Mouse (Mus musculus) forebrain, embryonic 13.5 days (tissue): Measurements from ENCODE around the gene Tln1. TPM values are rescaled to one million over a fixed set of nuclear protein-coding genes. Genes with fewer than 3 reads are reported as not detected.
"Not testable (repeated sequence)": the region's sequence is repeated elsewhere in the genome, so short reads cannot be mapped to it uniquely, and the experiment has no call there.

ENCODE experiments used
- ATAC-seq: fragments of 200-750 bp; cut with Nextera tagmentation; 2 replicates; pipeline ENCODE4 v1.8.0; 2017
- H3K27ac ChIP-seq: fragments of 300-500 bp; sonication (generic); 2 replicates; pipeline ENCODE4 v1.5.1; 2015; ENCODE audit warnings: inconsistent platforms, mild to moderate bottlenecking, moderate library complexity
- H3K27me3 ChIP-seq: fragments of 300-500 bp; sonication (generic); 2 replicates; pipeline ENCODE4 v1.6.1; 2015; ENCODE audit warnings: mild to moderate bottlenecking, inconsistent platforms
- H3K36me3 ChIP-seq: fragments of 300-500 bp; sonication (generic); 2 replicates; pipeline ENCODE4 v1.6.1; 2015; ENCODE audit warnings: mild to moderate bottlenecking, inconsistent platforms; ENCODE audit not compliant: poor library complexity, severe bottlenecking
- H3K4me1 ChIP-seq: fragments of 300-500 bp; sonication (generic); 2 replicates; pipeline ENCODE4 v1.6.1; 2015; ENCODE audit warnings: inconsistent platforms
- H3K4me2 ChIP-seq: fragments of 300-500 bp; sonication (generic); 2 replicates; pipeline ENCODE4 v1.6.1; 2015; ENCODE audit warnings: inconsistent platforms, mild to moderate bottlenecking, moderate library complexity
- H3K4me3 ChIP-seq: fragments of 300-500 bp; sonication (generic); 2 replicates; pipeline ENCODE4 v1.5.1; 2015; ENCODE audit warnings: mild to moderate bottlenecking, inconsistent platforms
- H3K9ac ChIP-seq: fragments of 300-500 bp; sonication (generic); 2 replicates; pipeline ENCODE4 v1.6.1; 2015; ENCODE audit warnings: mild to moderate bottlenecking, inconsistent platforms
- H3K9me3 ChIP-seq: fragments of 300-500 bp; sonication (generic); replicated peaks from 2 replicates; pipeline ENCODE4 v1.6.1; 2016; ENCODE audit warnings: inconsistent platforms
- WGBS: fragments of 180-500 bp; shearing (Covaris S2); methylation state at CpG from one replicate; pipeline ENCODE4 v1.1.7; 2015; 5-methylcytosine and 5-hydroxymethylcytosine counted together
- polyA plus RNA-seq: library from polyadenylated mRNA; unstranded; fragments of >200 nt; fragmentation: Nextera tagmentation; extraction: Ambion mirVana; gene quantifications from 2 replicates; pipeline ENCODE4 v1.2.1, GENCODE M21; 2015

The Tln1 gene
- polyA plus RNA-seq: 48.0 and 54.7 TPM in 2 replicates

- Histone ChIP-seq H3K36me3 (peaks cover 34% of the 10 kb centered on the region), H3K27me3 (no peaks in the 10 kb centered on the region), H3K9ac (peak within 1 kb of the TSS; percentile 95), H3K27ac (peak within 1 kb of the TSS; percentile 97), H3K4me1 (peaks cover 46% of the 10 kb centered on the region), H3K4me3 (peak within 1 kb of the TSS; percentile 90), H3K9me3 (no peaks in the 10 kb centered on the region), H3K4me2 (peak within 1 kb of the TSS; percentile 80)
- ATAC-seq: peak; percentile 96
- under 1% methylated on average over 60 of the region's 62 CpGs for WGBS
Measured at GRCm38 (mm10) chr4:43561997-43562768, at the start of gene Tln1, which contains the start of gene Creb3. Tln1 (minus strand) TSS chr4:43562691. Creb3 (plus strand) TSS chr4:43562332.

GRCm38 (mm10) chr4:43604751-43605685 lies 42.5 kb upstream of the Tln1 start:
- no peaks in the 10 kb centered on the region for H3K4me1 ChIP-seq
- no peak overlapping the region for H3K4me2 ChIP-seq
- no peaks in the 10 kb centered on the region for H3K27me3 ChIP-seq
- no peaks in the 10 kb centered on the region for H3K9me3 ChIP-seq
- WGBS: 85% methylated on average over 9 of the region's 9 CpGs
- no peaks in the 10 kb centered on the region for H3K36me3 ChIP-seq
- H3K9ac ChIP-seq: no peak overlapping the region
- H3K27ac ChIP-seq: no peak overlapping the region
- H3K4me3 ChIP-seq: no peak overlapping the region
- no peak for ATAC-seq

- no peak overlapping the region for H3K27ac ChIP-seq
- H3K4me1 ChIP-seq: no peaks in the 10 kb centered on the region
- ATAC-seq: no peak
- no peaks in the 10 kb centered on the region for H3K27me3 ChIP-seq
- 67% methylated on average over 3 of the region's 3 CpGs for WGBS
- H3K9me3 ChIP-seq: no peaks in the 10 kb centered on the region
- H3K4me2 ChIP-seq: no peak overlapping the region
- H3K9ac ChIP-seq: no peak overlapping the region
- no peak overlapping the region for H3K4me3 ChIP-seq
- no peaks in the 10 kb centered on the region for H3K36me3 ChIP-seq
Measured at GRCm38 (mm10) chr4:43604099-43604498, 41.6 kb upstream of the Tln1 start.

- Histone ChIP-seq H3K4me1 (no peaks in the 10 kb centered on the region), H3K27me3 (no peaks in the 10 kb centered on the region), H3K9me3 (no peaks in the 10 kb centered on the region), H3K27ac (no peak overlapping the region), H3K9ac (no peak overlapping the region), H3K4me2 (no peak overlapping the region), H3K36me3 (no peaks in the 10 kb centered on the region), H3K4me3 (no peak overlapping the region)
- 83% methylated on average over 9 of the region's 9 CpGs for WGBS
- ATAC-seq: no peak
Measured at GRCm38 (mm10) chr4:43600195-43600934, 37.9 kb upstream of the Tln1 start.

GRCm38 (mm10) chr4:43598650-43599380 lies 36.3 kb upstream of the Tln1 start:
- H3K27ac ChIP-seq: no peak overlapping the region
- H3K9ac ChIP-seq: no peak overlapping the region
- H3K4me1 ChIP-seq: no peaks in the 10 kb centered on the region
- ATAC-seq: no peak
- no peak overlapping the region for H3K4me2 ChIP-seq
- H3K36me3 ChIP-seq: no peaks in the 10 kb centered on the region
- H3K9me3 ChIP-seq: no peaks in the 10 kb centered on the region
- H3K27me3 ChIP-seq: no peaks in the 10 kb centered on the region
- WGBS: 89% methylated on average over 7 of the region's 7 CpGs
- no peak overlapping the region for H3K4me3 ChIP-seq

- Histone ChIP-seq H3K4me3 (no peak overlapping the region), H3K36me3 (no peaks in the 10 kb centered on the region), H3K27ac (no peak overlapping the region), H3K4me2 (no peak overlapping the region), H3K27me3 (no peaks in the 10 kb centered on the region), H3K9ac (no peak overlapping the region), H3K4me1 (no peaks in the 10 kb centered on the region), H3K9me3 (no peaks in the 10 kb centered on the region)
- 87% methylated on average over 4 of the region's 4 CpGs for WGBS
- ATAC-seq: no peak
Measured at GRCm38 (mm10) chr4:43598200-43598599, 35.7 kb upstream of the Tln1 start.

- H3K4me3 ChIP-seq, ATAC-seq, H3K36me3 ChIP-seq, H3K27me3 ChIP-seq, H3K9ac ChIP-seq, H3K27ac ChIP-seq, H3K9me3 ChIP-seq, H3K4me1 ChIP-seq, H3K4me2 ChIP-seq: not testable (repeated sequence)
- 84% methylated on average over 2 of the region's 2 CpGs for WGBS
Measured at GRCm38 (mm10) chr4:43596597-43596996, 34.1 kb upstream of the Tln1 start.

GRCm38 (mm10) chr4:43593453-43593852 lies 31.0 kb upstream of the Tln1 start:
- Histone ChIP-seq H3K27ac (no peak overlapping the region), H3K36me3 (no peaks in the 10 kb centered on the region), H3K4me2 (no peak overlapping the region), H3K9me3 (no peaks in the 10 kb centered on the region), H3K9ac (no peak overlapping the region), H3K4me1 (no peaks in the 10 kb centered on the region), H3K27me3 (no peaks in the 10 kb centered on the region), H3K4me3 (no peak overlapping the region)
- no peak for ATAC-seq
- 78% methylated on average over 3 of the region's 3 CpGs for WGBS

GRCm38 (mm10) chr4:43591961-43592360 lies 29.5 kb upstream of the Tln1 start:
- Histone ChIP-seq H3K27ac (no peak overlapping the region), H3K4me1 (no peaks in the 10 kb centered on the region), H3K4me2 (no peak overlapping the region), H3K36me3 (no peaks in the 10 kb centered on the region), H3K9ac (no peak overlapping the region), H3K4me3 (no peak overlapping the region), H3K27me3 (no peaks in the 10 kb centered on the region), H3K9me3 (no peaks in the 10 kb centered on the region)
- WGBS: 75% methylated on average over 3 of the region's 3 CpGs
- ATAC-seq: no peak

GRCm38 (mm10) chr4:43591543-43591942 lies 29.1 kb upstream of the Tln1 start:
- no peaks in the 10 kb centered on the region for H3K27me3 ChIP-seq
- H3K36me3 ChIP-seq: no peaks in the 10 kb centered on the region
- no peak overlapping the region for H3K9ac ChIP-seq
- no peak overlapping the region for H3K4me3 ChIP-seq
- WGBS: 94% methylated on average over 5 of the region's 5 CpGs
- no peak overlapping the region for H3K27ac ChIP-seq
- no peaks in the 10 kb centered on the region for H3K9me3 ChIP-seq
- no peaks in the 10 kb centered on the region for H3K4me1 ChIP-seq
- no peak for ATAC-seq
- H3K4me2 ChIP-seq: no peak overlapping the region

GRCm38 (mm10) chr4:43587681-43588080 lies 25.2 kb upstream of the Tln1 start:
- H3K9ac ChIP-seq: no peak overlapping the region
- H3K27ac ChIP-seq: no peak overlapping the region
- H3K27me3 ChIP-seq: no peaks in the 10 kb centered on the region
- H3K4me3 ChIP-seq: no peak overlapping the region
- peaks cover 26% of the 10 kb centered on the region for H3K36me3 ChIP-seq
- H3K4me1 ChIP-seq: no peaks in the 10 kb centered on the region
- H3K4me2 ChIP-seq: no peak overlapping the region
- H3K9me3 ChIP-seq: no peaks in the 10 kb centered on the region
- ATAC-seq: 0 out of 2 replicates have a peak, but pooled peaks have one; percentile 36
- 69% methylated on average over 7 of the region's 7 CpGs for WGBS
